Mouse (Mus musculus): ENCODE measurements around the gene Slc25a41.

Slc25a41 gene

DNA sequence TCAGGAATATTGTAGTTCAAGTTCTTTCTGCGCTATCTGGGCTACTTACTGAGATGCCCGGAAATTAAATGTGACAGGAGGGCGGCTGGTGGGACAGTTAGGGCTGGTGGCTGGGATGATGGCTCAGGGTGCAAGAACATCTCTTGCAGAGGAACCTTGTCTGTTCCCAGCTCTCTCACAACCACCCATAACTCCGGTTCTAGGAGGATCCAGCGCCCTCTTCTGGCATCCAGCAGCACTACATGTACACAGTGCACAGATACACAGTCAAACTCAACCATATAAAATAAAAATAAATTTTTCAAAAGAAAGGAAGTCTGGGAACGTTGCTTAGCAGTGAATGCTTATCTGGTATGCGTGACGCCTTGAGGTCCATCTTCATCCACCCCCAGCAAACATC lies 2.5 kb downstream of the Slc25a41 start:
- DNase-seq = no peak

DNA sequence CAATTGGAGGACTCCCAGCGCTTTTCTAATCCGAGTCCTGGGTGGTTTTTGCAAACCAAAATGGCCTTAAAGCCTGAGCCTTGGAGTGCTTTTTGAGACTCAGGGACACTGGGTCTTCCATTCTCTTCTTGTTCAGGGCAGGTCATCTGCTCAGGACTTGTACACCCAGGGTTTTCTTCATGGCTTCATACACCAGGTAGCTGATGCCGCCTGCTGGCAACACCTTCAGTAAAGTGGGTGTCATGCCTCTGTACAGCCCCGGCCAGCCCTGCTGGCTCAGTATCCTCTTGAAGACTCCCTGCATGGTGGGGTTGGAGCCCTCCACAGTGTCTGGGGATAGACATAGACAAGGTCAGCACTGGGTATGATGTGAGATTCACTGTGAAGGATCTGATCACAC lies 8.6 kb downstream of the Slc25a41 start:
- DNase-seq = no peak

DNA sequence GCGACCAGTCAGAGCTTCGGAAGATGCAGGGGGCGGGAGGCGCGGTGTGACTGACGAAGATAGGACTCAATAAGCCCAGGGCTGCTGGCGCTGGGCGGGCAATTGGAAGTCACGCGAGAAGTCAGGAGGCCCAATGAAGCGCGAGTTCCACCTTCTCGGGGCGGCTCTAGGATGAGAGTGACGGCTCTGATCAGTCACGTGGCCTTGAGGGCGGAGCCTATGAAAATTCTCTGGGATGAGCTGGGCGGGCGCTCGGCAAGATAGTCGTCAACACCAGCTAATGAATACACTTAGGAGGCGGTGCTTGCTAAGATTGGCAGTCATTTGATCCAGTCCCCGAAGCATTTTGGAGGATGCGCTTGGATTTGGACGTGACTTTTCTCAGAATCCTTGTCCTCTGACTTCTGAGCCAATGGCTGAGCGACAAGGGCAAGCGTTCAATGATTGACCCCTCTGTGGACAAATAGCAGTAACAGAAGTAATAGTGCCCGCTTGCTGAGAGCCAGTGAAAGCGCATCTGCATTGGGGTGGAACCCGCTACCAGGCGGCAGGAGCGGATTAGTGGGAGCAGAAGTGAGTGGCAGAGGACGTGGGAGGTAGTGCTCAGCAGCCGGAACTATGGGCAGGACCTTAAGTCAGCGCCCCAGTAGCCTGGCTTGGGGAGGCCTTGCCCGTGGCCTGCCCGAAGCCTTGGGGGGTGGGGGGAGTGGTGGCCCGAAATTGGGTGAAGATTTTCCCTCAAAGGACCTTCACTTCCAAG lies 9.6 kb downstream of the Slc25a41 start:
- DNase-seq = peak; percentile 100

DNA sequence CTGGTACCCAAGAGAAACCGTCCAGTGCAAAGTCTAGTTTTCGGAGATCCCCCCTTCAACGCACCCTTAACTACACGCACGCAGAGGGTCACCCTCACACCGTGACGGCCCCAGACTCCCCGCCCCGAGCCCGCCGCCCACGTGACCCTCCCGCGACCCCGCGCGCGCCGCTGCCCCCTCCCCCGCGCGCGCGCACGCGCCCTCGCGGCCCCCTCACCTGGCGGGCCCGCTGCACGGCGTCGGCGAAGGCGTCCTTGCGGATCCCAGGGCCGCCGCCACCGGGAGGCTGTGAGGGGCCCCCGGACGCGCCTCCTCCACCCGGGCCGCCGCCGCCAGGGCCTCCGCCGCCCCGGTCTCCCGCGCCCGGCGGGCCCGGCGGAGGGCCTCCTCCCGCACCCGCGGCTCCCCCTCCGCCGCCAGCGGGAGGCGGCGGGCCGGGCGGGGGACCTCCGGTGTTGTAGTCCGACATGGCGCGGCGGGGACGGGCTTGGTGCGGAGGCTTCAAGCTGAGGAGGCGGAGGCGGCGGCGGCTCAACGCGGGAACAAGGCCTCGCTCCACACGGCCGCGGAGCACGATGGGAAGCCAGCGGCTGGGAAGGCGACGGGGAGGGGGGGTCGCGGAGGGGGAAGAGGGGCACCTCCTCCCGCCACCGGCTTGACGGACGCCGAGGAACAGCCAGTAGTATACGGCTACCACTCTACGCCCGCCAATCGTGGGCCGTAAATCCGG lies 10.4 kb downstream of the Slc25a41 start, which contains the start of gene Khsrp:
TSS of gene Khsrp (minus strand) at position 592 of the 730 bp plus-strand sequence.
- peak in 1 of 2 experiments; percentile 23 for DNase-seq

DNA sequence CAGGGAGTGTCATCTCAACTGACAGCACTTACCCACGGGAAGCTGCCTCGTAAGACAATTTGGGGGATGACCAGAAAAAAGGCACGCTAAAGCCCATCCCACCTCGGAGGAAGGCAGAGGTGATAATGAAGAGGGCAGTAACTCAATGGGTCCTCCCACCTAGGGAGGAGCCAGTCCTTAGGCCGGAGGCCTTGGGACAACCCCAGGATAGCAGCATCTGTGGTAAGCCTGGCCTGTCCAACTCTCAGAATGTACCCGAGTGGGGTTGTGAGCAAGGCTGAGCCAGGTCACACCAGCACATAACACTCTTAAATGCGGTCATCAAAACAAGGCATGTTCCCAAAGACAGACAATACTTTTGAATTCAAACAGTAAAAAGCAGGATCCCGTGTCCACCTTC lies 11.8 kb downstream of the Slc25a41 start:
- peak in 1 of 2 experiments; percentile 26 for DNase-seq

DNA sequence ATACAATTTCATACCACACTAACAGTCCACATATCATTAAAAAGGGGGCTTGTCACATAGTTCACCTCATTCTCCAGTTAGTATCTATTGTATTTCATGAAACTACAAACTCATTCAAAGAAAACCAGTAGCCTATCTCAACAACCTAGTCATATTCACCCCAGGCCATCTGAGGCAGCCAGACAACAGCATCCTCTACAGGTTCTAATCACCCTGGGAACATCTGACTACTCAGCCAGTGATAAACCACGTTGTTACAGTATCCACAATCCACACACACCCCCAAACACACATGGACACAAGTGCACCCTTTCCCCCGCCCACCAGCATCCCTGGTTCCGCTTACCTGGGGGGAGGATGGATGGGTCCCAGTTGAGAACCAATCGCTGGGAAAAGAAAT lies 14.0 kb downstream of the Slc25a41 start:
- no peak for DNase-seq

DNA sequence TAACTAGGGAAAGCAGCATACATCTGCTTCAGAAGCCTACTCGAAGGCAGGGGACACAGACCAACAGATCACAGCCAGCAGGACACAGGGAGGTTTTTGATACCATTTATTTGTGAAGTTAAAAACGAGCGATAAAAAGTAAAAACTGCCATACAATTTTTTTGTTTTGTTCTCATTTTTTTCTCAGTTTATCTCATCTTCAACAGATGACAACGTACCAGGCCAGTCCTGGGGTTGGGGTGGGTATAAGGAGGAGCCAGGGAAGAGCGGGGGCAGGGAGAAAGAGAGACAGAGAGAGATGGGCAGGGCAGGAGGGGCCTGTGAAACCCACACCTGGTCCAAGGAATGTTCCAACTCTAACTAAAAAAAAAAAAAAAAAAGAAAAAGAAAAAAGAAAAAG lies 20.5 kb downstream of the Slc25a41 start:
- DNase-seq = no peak

DNA sequence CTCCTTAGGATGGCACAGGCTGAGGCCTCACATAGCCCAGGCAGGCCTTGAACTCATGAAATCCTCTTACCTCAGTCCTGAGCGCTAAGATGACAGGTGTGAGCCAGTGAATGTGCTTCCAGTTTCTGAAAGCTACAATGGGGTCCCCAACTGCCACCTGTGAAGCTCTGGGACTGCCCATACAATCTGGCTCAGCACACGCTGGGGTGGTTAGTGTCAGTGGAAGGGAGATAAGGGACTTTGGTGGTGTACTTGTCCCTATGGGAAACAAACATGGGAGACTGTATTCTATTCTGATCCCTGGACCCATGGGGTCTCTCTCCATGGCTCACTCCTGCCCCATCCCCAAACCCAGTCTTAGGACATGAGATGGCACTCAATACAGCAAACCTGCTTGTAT lies 21.8 kb downstream of the Slc25a41 start:
- no peak for DNase-seq

DNA sequence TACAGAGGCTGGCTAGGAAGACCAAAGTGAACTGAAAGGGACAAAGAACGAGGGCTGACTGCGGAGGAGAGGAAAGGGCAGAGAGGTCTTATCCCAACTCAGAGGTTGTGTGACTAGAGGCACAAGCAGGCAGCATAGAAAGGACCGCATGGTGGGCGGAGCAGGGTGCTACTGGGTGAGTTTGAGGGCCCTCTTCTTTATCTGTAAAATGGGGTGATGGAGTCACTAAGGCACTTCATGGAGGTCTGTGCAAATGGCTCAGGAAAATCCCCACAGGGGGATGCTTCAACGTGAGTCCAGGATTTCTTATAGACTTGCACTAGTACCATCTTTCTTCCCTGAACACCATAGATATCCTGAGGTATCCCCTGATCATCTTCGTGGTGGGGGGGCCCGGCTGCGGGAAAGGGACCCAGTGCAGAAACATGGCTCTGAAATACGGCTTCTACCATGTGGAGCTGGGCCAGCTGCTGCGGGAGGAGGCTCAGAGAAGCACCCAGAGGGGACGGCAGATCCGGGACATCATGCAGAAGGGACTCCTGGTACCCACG lies 29.1 kb downstream of the Slc25a41 start:
- no peak for DNase-seq

DNA sequence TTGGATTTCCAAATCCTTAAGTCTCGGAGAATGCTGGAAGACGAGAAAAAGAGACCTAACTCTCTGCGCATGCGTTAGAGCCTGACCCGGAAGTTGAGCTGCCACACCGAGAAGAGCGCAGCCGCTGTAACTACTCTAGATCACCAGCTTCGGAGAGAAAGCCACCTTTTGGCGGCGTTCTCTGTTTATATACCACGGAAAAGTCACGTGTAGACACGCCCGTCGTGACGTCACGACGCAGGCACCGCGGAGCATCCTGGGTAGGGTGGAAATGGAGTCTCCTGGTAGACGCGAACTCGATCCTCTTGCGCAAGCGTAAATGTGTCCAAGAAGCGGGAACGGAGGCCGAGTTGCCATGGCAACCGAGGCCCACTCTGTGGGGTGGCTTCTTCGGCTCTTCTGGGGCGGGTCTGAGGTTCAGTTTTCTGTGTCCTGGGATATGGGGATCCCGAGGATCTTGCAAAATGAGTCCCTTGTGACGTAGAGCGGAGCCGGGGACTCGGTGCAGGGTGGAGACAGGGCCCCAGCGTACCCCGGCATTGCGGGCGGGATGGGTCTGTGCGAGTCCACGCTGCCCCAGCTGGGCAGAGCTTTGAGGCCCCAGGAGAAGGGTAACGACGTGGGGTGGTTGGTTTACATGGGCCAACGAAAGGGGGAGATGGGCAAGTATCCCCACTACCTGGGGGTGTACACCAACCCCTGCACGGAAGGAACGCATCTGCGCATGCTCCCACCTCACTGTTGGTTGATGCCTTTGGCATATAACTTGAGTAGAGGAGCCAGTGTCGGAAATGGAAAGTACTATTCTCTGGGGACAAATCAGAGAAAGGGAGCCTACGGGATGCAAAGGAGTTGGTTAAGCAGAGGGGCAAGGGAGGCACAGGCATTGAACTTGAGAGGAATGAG lies 30.0 kb downstream of the Slc25a41 start, which contains the start of the genes Gtf2f1 and Gm17949:
TSS of gene Gtf2f1 (minus strand) at position 53 of the 906 bp plus-strand sequence.
TSS of gene Gm17949 (plus strand) at position 234 of the 906 bp plus-strand sequence.
- DNase-seq = peak; percentile 93 to 94

DNA sequence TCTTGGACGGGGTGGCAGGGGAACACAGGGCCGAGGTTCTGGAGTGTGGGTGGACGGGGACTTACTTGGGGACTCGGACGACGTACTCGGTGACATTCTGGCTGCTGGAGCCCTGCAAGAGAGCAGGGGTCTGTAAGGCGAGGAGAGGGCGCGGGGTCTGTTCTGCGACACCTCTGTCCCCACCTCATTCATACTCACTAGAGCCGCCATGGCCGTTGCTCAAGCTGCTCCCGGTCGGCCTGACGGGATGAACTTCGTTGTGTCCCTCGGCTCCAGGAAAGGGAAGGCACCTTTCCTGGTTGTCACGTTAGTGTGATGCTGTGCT lies 30.6 kb downstream of the Slc25a41 start:
- no peak for DNase-seq

DNA sequence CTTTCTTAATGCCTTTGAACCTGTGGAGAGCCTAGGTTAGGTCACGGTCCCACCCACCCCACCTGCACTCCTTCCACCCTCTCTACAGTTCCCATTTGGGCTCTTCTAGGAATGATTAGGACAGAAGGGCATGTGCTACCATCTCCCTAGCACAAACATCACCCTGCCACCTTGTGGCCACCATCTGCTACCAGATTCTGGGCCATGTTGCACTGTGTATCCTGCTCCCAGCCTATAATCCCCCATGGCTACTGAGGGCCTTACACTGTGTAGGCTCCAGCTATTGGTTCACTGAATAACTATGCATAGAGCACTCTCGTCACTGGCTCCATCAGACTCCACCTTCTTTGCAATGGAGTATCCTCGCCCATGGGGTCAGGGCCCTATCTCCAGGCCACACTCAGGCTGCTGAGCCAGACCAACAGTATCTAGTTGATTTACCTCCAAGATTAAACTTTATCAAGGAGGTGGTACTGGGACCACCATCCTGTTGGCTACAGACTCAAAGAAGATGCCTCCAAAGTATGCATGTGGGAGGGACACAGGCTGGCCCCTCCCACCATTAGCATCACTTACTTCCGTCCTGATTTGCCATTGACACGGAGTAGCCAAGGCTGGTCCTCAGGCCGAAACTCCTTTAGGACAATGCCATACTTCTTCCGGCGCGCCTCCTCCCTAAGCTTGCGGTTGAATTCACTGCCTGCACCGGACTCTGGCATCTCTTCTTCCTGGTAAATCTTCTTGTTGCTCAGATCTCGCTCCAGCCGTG lies 34.1 kb downstream of the Slc25a41 start:
- DNase-seq = no peak

DNA sequence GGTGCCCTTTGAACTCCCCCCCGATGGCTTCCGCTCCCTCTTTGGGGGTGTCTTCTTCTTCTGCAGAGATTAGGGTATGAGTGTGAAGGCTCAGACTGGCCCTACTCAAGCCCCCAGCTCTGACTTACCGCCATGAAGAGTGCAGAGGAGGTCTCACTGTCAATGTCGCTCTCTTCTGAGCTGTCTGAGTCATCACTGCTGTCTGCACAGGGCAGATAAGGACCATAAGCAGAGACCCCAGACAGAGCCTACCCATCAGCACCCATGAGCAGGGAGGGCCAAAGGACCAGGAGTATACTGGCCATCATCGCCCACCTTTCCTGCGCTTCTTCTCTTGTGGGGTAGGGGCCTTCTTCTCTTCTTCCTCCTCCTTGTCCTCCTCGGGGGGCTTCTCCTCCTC lies 37.5 kb downstream of the Slc25a41 start:
- DNase-seq = no peak

DNA sequence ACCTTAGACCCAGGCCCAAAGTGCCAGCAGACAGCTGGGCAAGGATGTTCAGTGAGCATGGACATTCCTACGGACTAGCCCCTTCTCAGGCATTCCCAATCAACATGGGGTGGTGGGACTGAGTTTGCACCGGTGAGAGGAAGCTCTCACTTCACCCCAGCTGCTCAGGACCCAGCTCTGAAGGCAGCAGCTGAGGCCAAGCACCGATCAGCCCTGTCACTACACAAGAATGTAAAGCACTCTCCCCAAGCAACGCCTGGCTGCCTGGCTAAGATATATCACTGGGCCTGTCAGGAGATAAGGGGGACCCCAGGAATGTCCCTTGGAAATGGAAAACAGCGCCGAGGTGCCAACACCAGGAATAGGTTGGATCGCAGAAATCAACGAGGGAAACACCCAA lies 40.2 kb downstream of the Slc25a41 start:
- DNase-seq = no peak

DNA sequence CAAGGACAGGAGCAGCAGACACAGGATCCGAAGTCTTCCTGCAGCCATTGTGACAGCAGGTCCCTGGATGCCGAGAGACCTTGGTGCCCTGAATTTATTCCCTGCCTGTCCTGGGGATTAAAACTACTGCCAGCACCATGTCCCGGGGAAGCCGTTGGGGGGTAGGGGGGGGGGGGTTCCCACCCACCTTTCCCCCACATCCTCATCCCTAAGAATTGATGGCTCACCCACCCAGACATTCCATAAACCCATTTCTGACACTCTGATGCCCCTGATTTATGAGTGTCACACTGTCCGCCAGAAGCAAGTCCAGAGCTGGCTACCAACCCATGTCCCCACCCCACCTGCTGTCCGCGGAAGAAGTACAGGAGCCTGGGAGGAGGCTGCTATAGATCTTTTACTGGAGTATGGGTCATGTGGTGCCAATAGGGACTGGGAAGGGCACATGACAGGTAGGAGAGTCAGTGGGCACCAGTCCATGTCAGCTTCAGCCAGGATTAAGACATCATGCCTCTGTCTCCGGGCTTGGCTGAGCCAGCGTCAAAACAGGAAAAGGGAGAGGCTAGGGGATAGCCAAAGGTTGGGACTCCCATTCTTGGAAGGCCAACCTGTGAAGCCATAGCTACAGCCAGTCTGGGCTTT lies 41.4 kb downstream of the Slc25a41 start, which contains the start of gene Pspn:
TSS of gene Pspn (minus strand) at position 51 of the 642 bp plus-strand sequence.
- no peak for DNase-seq

DNA sequence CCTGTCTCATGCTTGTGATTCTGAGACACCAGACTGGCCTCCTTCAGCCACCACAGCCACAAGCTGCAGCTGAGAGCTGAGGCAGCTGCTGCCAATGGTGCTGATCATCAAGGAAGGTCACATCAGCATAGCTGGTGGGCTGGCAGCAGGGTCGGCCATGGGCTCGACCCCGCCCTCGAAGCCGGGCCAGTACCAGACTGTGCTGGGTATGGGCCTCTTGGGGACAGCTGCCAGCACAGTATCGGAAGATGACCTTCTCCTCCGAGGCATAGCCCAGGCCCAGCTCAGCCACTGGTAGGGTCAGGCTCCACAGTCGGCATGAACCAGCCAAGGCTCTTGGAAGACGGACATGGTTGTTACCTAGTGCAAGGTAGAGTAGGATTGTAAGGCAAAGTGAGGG lies 42.0 kb downstream of the Slc25a41 start:
- DNase-seq = no peak

DNA sequence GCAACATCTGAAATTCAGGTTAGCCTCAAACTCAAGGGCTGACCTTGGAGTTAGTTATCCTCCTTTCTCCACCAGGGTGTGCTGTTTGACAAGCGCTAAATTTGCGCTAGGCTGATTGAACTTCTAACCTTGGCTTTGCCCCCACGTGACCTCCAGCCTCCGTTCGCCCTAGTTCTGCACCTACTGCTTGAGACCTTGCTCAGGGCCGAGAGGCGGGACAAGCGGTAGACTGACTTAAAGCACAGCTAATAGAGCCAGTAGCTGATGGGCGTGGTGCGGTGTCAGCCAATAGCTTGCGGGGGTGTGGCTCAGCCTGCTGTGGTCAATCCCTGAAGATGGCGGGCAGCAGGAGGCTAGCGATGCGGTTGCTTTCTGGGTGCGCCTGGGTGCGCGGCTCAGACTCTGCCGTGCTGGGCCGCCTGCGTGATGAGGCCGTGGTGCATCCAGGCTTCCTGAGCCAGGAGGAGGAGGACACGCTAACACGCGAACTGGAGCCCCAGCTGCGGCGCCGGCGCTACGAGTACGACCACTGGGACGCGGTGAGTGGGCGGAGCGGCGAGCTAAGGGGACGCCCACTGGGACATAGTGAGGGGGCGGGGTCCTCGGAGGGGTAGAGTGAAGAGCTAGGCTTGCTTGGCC lies 44.3 kb downstream of the Slc25a41 start, which contains the start of gene Alkbh7:
TSS of gene Alkbh7 (plus strand) at position 311 of the 639 bp plus-strand sequence.
- DNase-seq = peak; percentile 99

DNA sequence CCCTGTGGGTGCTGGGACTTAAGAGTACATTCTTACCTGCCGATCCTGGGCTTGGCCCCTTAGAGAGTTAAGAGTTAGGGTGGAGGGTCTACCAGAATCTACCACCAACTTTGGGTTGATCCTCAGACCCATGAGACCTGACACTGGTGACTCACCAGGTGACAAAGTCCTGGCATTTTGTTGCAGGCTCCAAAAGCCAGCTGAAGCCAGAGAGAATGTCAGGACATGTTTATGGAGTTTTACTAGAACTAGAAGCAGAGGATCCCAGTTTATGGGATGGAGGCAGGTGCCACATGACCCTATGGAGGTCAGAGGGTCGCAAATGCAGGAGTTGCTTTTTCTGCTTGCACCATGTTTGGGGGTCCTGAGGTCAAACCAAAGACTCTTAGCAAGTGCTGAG lies 44.9 kb downstream of the Slc25a41 start:
- peak in 1 of 2 experiments; percentile 11 for DNase-seq

DNA sequence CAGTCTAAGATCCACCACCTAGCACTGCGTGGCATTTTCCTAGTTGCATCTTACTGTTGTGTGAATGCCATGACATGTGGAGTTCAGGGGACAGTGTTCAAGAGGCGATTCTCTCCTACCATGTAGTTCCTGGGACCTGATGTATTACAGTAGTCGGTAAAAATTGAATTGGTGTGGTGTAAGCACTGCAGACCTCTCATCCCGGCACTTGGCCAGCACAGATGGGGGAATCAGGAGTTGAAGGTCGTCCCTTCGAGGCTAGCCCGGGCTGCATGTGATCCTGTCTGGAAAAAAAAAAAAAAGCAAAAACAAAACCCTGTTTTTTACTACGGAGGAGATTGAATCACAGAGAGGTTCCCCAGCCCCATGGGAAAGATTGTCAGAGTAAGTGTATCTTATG lies 46.4 kb downstream of the Slc25a41 start:
- DNase-seq = no peak

DNA sequence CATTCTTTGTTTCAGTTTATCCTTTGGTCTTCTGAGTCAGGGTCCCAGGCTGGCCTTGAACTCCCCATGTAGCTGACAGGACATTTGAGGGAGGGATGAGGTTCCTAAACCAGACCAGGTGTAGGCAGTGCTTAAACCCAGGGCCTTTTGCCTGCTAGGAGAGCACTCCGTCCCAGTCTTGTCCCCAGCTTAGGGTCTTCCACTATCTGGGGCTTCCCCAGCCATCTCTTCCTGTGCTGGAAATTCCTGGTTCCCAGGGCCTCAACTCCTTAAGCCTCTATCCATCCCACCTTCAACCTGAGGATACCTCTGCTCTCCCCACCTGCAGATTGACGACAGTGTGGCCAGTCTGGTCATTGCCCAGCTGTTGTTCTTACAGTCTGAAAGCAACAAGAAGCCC lies 50.5 kb downstream of the Slc25a41 start:
- no peak for DNase-seq
